Mouse (Mus musculus) testis, postnatal 10 days (tissue): ENCODE results near the gene Ift20.

ENCODE experiments used
- DNase-seq: peaks from one replicate; pipeline ENCODE4 v3.0.0; 2021; ENCODE audit warnings: low spot score

Gene Ift20

GRCm38 (mm10) chr11:78536080-78536689, at the start of gene Ift20, which contains the start of gene Tnfaip1:
TSS of gene Ift20 (plus strand) at chr11:78536361.
TSS of gene Tnfaip1 (minus strand) at chr11:78536332.
- DNase-seq: peak; percentile 97

GRCm38 (mm10) chr11:78488168-78488567, 48.0 kb upstream of the Ift20 start:
- peak; percentile 86 for DNase-seq

- DNase-seq: peak; percentile 59
Measured at GRCm38 (mm10) chr11:78490781-78491241, 45.4 kb upstream of the Ift20 start.

GRCm38 (mm10) chr11:78495904-78496303, 40.3 kb upstream of the Ift20 start:
- DNase-seq: peak; percentile 71

DNA sequence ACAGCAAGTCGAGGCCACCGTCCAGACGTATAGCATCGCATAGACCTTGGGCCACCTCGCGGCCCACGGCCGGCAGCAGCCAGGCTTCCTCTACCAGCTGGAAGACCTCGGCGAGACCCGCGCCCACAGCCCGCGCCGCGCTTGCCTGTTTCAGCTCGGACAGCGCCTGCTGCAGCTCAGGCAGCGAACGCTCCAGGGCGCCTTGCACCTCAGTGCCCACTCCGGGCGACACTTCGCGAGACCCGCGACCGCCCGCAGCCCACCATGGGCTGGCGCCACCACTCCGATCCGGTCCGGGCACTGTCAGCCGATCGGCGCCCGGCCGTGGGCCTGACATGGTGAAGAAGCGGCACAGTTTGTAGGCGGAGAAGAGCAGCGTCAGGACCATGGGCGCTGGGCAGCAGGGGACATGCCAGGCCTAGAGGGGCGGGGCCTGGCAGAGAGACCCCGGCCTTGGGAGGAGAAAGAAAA, 39.1 kb upstream of the Ift20 start:
- DNase-seq: peak; percentile 55

DNA sequence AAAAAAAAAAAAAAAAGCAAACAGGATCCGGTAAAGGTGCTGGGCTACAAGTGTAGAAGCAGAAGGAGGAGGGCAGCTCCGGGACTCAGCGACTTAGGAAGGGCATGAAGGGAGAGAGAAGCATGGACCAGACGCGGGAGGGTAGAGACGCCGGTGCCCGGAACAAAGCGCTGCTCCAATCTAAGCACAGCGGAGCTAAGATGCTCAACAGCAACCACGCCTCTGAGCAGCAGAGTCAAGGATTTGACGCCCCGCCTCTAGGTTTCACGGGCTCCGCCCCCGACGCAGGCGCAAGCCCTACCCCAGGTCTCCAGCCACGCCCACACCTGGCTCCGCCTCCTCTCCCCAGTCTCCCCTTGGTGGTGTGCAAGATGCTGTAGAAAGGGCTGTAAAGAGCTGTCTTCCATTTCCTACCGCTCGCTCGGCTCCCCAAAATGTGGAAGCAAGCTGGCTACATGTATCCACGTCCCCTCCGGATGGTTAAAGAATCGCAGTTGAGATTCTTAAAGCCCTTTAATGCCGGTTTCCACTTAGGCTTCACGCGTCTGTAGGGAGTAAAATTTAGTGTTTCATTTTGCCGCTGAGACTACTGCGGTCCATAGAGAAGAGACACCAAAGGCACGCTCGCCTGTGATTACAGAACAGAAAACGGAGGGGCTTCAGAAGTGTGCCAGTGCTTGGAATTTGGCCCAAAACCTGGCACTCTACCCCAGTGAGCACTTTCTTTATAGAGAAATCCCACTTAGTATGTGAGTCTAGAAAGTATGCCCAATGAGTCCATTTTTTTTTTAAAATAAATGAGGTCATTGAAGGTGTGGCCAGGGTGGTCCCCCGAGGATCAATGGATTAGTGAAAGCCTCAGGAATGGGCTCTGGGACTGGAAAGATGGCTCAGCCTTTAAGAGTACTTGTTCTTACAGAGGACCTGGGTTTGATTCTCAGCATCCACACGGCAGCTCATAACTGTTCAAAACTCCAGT, 38.3 kb upstream of the Ift20 start, which contains the start of gene Sarm1:
Sarm1 (minus strand) TSS at position 211 of the 979 bp plus-strand sequence.
- DNase-seq: peak; percentile 95

GRCm38 (mm10) chr11:78499004-78499403, 37.2 kb upstream of the Ift20 start, which contains the start of gene Vtn:
TSS of gene Vtn (plus strand) at chr11:78499091.
- DNase-seq: no peak

- no peak for DNase-seq
Measured at GRCm38 (mm10) chr11:78499543-78499942, 36.6 kb upstream of the Ift20 start.

DNA sequence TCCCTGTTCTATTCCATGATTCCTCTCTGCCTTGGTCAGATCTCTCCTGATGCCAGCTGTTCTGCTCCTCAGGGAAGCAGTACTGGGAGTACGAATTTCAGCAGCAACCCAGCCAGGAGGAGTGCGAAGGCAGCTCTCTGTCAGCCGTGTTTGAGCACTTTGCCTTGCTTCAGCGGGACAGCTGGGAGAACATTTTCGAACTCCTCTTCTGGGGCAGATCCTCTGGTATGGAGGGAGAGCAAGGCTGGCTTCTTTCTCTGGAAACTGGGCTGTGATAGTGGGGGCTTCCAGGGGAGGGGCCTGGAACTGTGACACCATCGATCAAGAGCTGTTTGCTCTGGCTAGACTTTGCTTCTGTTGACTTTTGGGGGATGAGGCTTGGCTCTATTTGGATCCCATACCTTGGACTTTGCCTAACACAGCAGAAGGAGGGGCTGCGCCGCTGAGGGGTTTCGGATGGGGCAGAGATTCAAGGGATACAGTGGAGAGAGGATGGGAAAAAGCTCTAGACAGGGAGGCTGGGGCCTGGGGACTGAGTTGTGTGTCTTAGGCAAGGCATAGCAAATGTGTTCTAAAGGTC, 35.4 kb upstream of the Ift20 start:
- no peak for DNase-seq

- DNase-seq: no peak
Measured at GRCm38 (mm10) chr11:78501529-78501928, 34.6 kb upstream of the Ift20 start.

GRCm38 (mm10) chr11:78502909-78503650, 33.1 kb upstream of the Ift20 start, which contains the start of gene Sebox:
TSS of gene Sebox (plus strand) at chr11:78503447.
- DNase-seq: no peak

- DNase-seq: no peak
Measured at GRCm38 (mm10) chr11:78505430-78505829, 30.7 kb upstream of the Ift20 start.

DNA sequence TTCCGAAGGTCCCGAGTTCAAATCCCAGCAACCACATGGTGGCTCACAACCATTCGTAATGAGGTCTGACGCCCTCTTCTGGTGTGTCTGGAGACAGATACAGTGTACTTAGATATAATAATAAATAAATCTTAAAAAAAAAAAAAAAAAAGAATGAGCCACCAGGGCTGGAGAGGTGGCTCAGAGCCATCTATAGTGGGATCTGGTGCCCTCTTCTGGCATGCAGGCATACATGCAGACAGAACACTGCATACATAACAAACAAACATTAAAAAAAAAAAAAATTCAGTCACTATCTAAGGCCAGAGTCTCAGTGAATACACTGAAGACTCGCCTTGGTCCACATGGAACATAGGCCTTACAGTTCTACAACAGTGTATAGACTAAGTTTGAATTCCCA, 27.0 kb upstream of the Ift20 start:
- DNase-seq: no peak

DNA sequence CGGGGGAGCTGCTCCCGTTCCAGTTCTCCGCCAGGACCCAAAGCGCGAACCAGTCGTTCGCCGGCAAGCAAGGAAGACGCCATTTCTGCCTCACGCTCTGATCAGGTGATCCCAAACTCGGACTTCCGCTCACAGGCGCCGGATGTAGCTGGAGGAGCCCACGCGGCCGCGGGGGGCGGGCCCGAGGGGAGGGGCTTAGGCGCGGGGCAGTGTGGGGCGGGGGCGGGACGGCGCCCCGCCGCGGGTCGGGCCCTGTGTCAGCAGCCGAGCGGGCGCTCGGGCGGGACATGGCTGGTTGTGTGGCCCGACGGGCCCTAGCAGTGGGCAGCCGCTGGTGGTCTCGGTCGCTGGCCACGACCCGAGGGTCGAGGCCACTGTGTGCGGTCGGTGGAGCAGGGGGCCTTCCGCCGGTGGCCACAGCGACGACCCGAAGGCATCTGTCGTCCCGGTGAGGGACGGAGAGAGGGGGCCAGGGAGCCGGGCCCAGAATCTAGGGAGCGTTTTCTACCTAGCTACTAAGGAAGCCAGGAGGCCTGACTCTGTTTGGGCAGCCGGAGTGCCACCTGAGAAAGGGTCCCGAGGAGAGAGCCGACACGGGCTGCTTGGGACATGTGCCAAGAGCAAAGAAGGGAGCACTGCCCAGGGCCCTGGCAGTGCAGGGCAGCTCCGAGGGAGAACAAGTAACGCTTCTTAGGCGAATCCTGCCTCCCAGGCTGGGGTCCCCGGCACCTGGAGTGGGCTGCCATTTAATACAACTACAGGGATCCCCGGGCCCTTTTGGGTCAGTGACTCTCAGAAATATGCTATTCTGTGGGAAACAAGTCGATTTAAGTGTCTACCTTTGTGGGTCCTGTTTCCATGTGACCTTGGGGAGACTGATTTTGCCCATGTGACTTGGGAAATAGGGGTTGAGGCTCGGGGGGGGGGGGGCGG, 23.9 kb upstream of the Ift20 start, which contains the start of the genes Tmem199 and Poldip2:
Tmem199 (minus strand) TSS at position 148 of the 933 bp plus-strand sequence.
Poldip2 (plus strand) TSS at position 169 of the 933 bp plus-strand sequence.
- peak; percentile 95 for DNase-seq

- no peak for DNase-seq
Measured at GRCm38 (mm10) chr11:78513106-78513790, 22.9 kb upstream of the Ift20 start.

DNA sequence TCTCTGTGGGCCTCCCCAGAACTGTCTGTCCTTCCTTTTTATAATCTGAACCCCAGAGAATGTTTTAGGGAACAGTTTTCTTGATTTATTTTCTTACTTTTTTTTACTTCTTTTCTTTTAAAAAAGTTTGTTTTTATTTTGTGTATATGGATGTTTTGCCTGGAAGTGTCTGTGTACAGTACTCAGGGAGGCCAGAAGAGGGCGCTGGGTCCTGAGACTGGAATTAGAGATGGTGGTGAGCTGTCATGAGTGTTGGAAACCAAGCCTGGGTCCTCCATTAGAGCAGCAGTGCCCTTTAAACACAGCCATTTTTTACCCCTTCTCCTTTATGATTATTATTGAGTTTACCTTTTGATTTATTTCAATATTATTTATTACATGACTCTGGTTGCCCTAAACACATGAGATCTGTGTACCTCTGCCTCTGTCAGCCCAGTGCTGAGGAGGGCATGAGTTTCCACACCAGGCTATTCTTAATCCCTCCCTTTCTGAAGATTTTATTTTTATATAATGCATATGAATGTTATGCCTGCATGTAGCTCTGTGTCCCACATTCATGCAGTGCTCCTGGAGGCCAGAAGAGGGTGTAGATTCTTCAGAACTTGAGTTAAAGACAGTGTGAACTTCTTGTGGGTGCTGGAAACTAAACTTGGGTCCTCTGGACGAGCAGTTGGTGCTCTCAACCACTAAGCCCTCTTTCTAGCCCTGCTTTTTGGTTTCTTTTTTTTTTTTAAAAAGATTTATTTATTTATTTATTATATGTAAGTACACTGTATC, 20.4 kb upstream of the Ift20 start:
- no peak for DNase-seq

GRCm38 (mm10) chr11:78518931-78519330, 17.2 kb upstream of the Ift20 start:
- DNase-seq: peak; percentile 34

- peak; percentile 81 for DNase-seq
Measured at GRCm38 (mm10) chr11:78521880-78522279, 14.3 kb upstream of the Ift20 start.
